Mouse (Mus musculus) cerebellum, postnatal 14 days (tissue): ENCODE data around the gene Calm3.

Experiments used
- DNase-seq, 2 experiments: peaks; one replicate each; pipeline ENCODE4 v3.0.0; 2021; ENCODE audit warnings: mixed read lengths in 2 of 2

Gene Calm3

GRCm38 (mm10) chr7:16914453-16915343, 9.2 kb downstream of the Calm3 start:
- DNase-seq: no peak

GRCm38 (mm10) chr7:16913806-16914452, 10.0 kb downstream of the Calm3 start:
- peak; percentile 87 to 91 for DNase-seq

- no peak for DNase-seq
Measured at GRCm38 (mm10) chr7:16912360-16912759, 11.6 kb downstream of the Calm3 start.

DNA sequence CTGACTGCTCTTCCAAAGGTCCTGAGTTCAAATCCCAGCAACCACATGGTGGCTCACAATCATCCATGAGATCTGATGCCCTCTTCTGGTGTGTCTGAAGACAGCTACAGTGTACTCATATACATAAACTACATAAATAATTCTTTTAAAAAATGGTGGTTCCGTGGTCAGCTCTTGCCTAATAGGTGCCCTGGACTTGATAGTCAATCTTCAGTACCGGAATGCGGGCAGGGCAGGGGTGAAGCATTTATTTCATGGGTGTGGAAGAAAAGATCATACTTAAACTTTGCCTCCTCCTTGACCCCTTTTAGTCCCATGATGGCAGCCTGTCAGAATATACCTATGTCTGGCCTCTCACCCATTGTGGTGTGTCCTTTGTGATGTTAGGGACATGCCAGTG, 12.0 kb downstream of the Calm3 start:
- DNase-seq: no peak

DNA sequence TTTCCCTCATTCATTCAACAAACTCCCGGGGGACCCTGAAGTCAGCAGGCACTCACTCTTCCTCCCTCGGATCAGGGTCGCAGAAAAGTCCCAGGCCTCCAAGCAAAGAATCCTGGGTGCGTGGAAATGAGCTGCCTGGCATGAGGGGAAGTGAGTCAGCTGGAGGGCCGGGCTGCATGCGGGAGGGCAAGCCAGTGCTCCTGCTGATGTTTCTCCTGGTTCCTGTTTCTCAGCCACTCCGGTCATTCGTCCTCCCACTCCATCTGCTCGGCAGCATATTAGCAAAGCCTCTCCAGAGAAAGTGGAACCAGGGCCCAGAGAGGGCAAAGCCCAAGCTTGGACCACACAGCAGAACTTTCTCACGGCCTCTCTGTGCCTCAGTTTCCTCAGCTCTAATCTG, 14.0 kb downstream of the Calm3 start:
- no peak for DNase-seq

GRCm38 (mm10) chr7:16908859-16909258, 15.1 kb downstream of the Calm3 start:
- DNase-seq: no peak

- DNase-seq: no peak
Measured at GRCm38 (mm10) chr7:16908367-16908766, 15.5 kb downstream of the Calm3 start.

- no peak for DNase-seq
Measured at GRCm38 (mm10) chr7:16907842-16908241, 16.1 kb downstream of the Calm3 start.

- no peak for DNase-seq
Measured at GRCm38 (mm10) chr7:16906889-16907559, 16.9 kb downstream of the Calm3 start.

DNA sequence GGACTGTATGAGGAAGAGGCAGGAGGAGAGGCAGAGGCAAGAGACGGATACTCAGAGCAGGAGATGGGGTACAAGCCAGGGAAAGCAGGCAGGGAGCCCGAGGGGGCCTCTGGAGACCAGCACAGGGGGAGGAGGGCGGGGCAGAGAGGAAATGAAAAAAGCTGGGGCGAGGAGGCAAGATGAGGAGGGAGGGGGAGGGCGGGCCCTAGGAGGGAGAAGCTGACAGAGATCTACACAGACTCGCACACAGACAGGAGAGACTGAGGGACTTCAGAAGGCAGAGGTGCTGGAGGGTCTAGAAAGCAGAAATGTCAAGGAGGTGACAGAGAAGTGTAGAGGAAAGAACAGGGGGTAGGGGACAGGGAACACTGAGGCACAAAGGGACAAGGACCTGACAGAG, 17.6 kb downstream of the Calm3 start, which contains the start of gene Ptgir:
Gene Ptgir, plus strand, starts transcription at position 210 of the 400 bp plus-strand sequence.
- DNase-seq: no peak

DNA sequence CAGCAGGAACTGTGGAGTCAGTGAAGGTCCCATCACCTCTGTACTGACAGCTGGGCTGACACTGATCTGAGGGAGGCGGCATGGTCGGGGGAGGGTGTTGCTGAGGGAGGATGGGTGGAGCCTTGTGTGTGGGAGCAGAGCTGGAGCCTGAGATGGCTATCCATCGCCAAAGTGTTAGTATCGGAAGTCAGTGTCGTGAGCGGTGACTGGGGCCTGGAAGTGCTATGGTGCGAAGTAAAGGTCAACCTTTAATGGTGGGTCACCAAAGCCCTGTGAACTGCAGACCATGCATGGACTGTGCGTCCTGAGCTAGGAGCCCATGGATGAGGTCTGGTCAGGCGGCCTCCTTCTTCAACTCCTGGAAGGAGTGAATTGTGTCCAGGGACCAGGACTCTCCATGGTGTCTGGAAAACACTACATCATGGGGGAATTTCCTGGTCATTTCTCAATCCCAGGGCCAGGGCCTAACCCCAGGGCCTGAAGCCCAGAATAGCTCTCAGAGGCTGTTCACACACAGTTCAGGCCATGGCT, 18.4 kb downstream of the Calm3 start:
- DNase-seq: no peak

DNA sequence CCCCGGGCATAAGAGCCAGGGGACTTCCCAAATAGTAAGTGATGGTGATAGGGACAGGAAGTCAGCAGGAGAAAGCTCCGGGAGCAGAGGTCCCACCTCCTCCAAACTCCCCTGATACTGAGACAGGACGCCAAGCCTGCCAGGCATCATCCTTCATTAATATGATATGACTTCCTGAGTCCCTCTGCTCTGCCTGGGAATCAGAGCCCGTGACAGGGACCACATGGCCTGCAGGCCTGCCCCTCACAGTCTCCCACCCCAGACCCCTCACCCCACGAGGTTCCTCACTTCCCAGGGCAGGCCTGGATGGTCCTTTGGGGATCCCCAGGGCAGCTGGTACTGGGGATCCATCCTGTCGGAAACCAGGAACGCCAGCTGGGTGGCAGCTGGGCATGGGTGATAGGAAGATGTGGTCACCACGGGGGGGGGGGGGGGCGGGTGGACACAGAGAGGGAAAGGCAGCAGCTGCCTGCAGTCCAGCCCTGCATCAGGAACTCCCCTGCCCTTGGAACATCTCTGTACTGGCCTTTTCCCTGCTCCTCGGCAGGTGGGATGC, 19.7 kb downstream of the Calm3 start:
- DNase-seq: no peak

DNA sequence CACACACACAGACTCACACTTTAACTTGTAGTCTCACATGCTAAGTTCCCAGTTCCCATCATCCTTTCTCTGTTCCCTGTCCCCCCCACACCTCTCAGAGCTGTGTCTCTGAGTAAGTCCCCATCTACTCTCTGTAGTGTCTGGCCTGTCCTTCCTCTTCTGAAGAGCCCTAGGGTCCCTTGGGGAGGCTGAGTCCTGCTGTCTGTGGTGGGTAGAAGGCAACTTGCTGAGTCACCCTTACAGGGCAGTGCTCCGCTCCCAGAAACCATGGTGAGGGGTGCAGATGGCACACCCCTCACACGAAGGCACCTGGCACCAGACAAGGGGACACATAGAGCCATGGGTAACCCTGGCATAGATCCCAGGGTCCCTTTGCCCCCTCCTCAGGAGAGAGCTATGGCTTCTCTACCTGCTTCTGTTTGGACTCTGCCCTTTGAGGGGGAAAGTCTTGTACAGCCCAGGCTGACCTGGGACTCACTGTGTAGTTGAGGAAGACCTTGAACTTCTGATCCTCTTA, 20.4 kb downstream of the Calm3 start:
- no peak for DNase-seq

- DNase-seq: no peak
Measured at GRCm38 (mm10) chr7:16900526-16900925, 23.4 kb downstream of the Calm3 start.

DNA sequence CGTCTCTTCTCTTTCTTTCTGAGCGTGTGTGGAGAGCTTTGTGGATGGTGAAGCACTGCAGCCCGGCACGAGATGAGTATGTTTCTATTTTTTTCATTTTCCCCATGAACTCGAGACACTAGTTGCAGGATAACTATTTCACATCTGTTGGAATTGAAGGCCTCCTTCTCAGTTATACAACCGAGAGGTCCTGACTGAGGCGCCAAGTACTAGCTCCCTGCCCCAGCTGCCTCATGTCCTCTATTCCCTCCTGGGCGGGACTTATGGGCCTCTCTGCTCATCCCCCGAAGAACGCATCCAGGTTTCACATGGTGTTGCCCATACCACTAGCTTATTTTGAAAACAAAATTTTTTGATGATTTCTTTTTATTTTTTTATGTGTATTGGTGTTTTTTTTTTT, 28.4 kb downstream of the Calm3 start:
- no peak for DNase-seq

GRCm38 (mm10) chr7:16895000-16895399, 28.9 kb downstream of the Calm3 start:
- DNase-seq: peak; percentile 90 to 91

DNA sequence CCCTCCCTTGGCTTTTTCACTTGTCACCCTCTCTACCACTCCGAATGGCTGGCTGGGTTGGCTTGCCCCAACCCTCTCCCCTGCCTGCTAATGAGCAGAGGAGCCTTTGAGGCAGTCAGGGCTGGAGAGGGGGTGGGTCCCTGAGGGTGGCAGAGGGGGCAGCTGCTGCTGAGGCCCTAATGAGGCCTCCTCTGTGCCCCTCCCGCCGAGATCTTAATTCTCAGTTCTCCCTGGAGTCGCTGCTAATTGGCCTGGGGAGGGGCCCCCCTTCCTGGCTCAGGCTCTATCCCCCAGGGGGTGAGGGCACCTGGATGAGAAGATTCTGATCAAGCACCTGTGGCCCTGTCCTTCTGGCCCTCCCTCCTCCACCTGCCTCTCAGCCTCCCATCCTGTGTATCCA, 29.6 kb downstream of the Calm3 start:
- DNase-seq: no peak

DNA sequence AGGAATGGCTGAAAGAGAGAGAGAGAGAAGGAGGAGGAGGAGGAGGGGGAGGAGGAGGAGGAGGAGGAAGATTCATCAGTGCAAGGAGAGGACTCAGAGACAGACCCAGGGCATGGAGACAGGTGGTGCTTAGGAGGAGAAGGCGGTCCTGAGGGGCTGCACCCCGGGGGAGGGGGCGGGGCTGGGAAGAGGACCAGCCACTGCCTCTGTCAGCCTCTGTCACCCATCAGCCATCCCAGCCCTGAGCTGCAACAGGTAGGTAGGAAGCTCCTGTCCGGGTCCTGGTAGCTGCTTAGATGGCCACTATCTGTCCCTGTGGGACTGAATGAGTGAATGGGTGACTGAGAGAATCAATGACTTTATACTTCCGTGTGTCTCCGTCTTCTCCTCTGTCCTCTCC, 30.3 kb downstream of the Calm3 start:
- no peak for DNase-seq

DNA sequence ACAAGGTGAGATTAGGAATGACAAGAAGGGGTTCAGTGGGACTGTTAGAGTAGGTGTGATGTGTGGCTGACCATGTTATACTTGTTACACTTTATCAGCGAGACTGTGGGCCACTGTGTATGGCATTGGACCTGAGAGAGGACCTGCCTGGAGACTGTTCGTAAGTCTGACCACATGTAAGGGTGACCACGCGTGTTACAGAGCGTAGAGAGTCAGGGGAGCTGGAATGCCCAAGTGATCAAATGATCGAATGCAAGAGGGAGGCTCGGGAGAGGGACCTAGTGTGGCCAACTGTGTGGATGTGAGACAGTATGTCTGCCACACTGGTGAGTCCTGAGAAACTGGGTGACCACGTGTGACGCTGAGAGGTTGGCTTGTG, 31.6 kb downstream of the Calm3 start:
- no peak for DNase-seq

- peak; percentile 90 to 92 for DNase-seq
Measured at GRCm38 (mm10) chr7:16891641-16892351, 32.1 kb downstream of the Calm3 start, which contains the start of gene Gng8. TSS of gene Gng8 (plus strand) at chr7:16891786.

DNA sequence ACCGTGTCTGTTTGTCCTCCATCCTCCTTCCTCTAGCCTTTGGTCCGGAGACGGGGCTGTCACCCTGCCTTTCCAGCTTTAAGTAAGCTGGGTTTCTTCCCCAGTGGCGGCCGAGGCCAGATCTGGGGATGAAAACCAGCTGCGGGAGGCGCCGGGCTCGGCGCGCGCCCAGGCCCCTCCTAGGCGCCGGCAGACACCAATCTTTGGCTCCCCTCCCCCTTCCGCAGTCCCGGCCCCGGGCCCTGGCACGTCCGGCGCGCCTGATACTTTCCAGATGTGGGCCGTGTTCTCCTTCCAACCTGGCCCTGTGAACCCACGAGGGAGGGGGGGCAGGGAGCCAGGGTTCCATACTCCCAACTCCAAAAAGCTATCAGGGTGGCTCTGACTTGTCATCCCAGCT, 33.0 kb downstream of the Calm3 start:
- no peak for DNase-seq

- DNase-seq: no peak
Measured at GRCm38 (mm10) chr7:16890536-16890935, 33.4 kb downstream of the Calm3 start.
